ENCODE assay signal across 11 mouse cellular contexts in the genomic region with DNA sequence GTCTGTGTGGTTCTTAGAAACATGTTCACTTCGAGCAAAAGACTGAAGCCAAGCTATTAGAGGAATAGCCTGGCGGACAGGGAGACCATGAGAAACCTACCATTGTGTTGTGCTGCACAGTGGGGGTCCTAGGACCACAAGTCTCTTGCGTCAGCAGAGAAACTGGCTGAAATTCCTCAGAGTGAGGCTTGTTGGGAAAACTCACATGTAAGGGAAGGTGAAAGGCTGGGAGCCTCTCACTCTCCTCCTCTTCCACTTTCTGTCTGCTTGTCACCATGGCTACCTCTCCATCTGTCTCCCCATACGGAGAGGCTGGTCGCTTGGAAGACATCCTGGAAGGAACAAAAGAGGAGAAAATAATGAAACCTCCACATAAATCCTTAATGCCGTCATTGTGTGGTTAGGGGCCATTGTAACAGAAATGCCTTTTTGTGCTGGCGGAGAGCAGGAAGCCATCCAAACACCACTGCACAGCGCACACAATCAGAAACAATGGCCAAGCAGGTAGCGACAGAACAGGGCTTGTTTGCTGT.
DNase-seq lines count a peak whose midpoint lies in the region.
"Had no signal": no experiment of that assay in that cellular context is flagged by ENCODE, and none has a peak within 500 bp of the region (broad histone marks: within the 10 kb centered on the region; RNA-seq: fewer than 3 reads in every experiment).

No protein-coding gene starts in this region.

- H3K9me3 ChIP-seq in hindbrain, embryonic 10.5 days, result no peaks in the 10 kb centered on the region

- WGBS in hindbrain, embryonic 10.5 days, result 24% methylated on average over 9 of the region's 9 CpGs

- H3K4me1 ChIP-seq in hindbrain, embryonic 10.5 days (replicated peaks), result peaks cover 42% of the 10 kb centered on the region

- peak overlapping the region; percentile 82 for H3K27ac ChIP-seq in hindbrain, embryonic 10.5 days

- DNase-seq in right cerebral cortex, adult 18-20 months, result peak; percentile 51
- no peak for DNase-seq in right cerebral cortex, postnatal 4 days
- peak; percentile 38 for DNase-seq in hindbrain, embryonic 10.5 days (ENCODE audit: low spot score)
- peak; percentile 66 to 80 for DNase-seq in left cerebral cortex, postnatal 25 days (ENCODE audit: low spot score in 2 of 2)
- peak; percentile 30 to 36 for DNase-seq in right cerebral cortex, postnatal 36 days (ENCODE audit: low spot score in 2 of 2)
- no peak for DNase-seq in ovary, postnatal 10 days (ENCODE audit: low spot score)
- no peak for DNase-seq in spleen, adult 12 weeks (ENCODE audit: low spot score)
- no peak for DNase-seq in heart, postnatal 25 days (ENCODE audit: low spot score)
- DNase-seq: adrenal gland, postnatal 36 days; gastrocnemius, postnatal 25 days had no signal

- H3K4me3 ChIP-seq in hindbrain, embryonic 10.5 days, result no peak overlapping the region
- H3K4me3 ChIP-seq: myocyte had no signal

- H3K36me3 ChIP-seq in hindbrain, embryonic 10.5 days, result peaks cover 4% of the 10 kb centered on the region; the same call in 1 of the 2 replicates

- H3K27me3 ChIP-seq in hindbrain, embryonic 10.5 days (ENCODE audit: insufficient read depth, poor library complexity, severe bottlenecking), result no peaks in the 10 kb centered on the region

- intact Hi-C loops in left cerebral cortex, postnatal 25 days (cut with DNase I), result no loop called here
- intact Hi-C loops in heart, postnatal 25 days (cut with DNase I), result no loop called here

Comparison
In these comparisons a context has a peak if more than half of its experiments do, and no peak if none do; other contexts are left out.
1. DNase-seq: peak in right cerebral cortex, adult 18-20 months (single experiment), hindbrain, embryonic 10.5 days (single experiment), left cerebral cortex, postnatal 25 days (2 of 2) and right cerebral cortex, postnatal 36 days (2 of 2); none in right cerebral cortex, postnatal 4 days (single experiment), ovary, postnatal 10 days (single experiment), spleen, adult 12 weeks (single experiment) and heart, postnatal 25 days (single experiment).